Mouse (Mus musculus): Measurements from ENCODE around the gene Bcap31.
"Not testable (repeated sequence)": the region's sequence is repeated elsewhere in the genome, so short reads cannot be mapped to it uniquely, and the experiment has no call there.

The Bcap31 gene

GRCm38 (mm10) chrX:73716109-73716661 lies at the start of gene Bcap31, which contains the start of gene Abcd1:
Gene Bcap31 (minus strand): TSS chrX:73716175.
Gene Abcd1 (plus strand): TSS chrX:73716597.
- DNase-seq (ENCODE audit: low spot score) = peak; percentile 82

- DNase-seq (ENCODE audit: low spot score) = no peak
Observed at GRCm38 (mm10) chrX:73765311-73765710, 49.3 kb upstream of the Bcap31 start.

GRCm38 (mm10) chrX:73758611-73759290 lies 42.8 kb upstream of the Bcap31 start:
- DNase-seq (ENCODE audit: low spot score) = no peak

GRCm38 (mm10) chrX:73756334-73757140 lies 40.6 kb upstream of the Bcap31 start, which contains the start of gene Plxnb3:
Gene Plxnb3 (plus strand): TSS chrX:73757090.
- no peak for DNase-seq (ENCODE audit: low spot score)

- DNase-seq (ENCODE audit: low spot score) = no peak
Observed at GRCm38 (mm10) chrX:73748977-73749376, 33.0 kb upstream of the Bcap31 start.

GRCm38 (mm10) chrX:73744774-73745481 lies 29.0 kb upstream of the Bcap31 start:
- no peak for DNase-seq (ENCODE audit: low spot score)

GRCm38 (mm10) chrX:73739841-73740240 lies 23.9 kb upstream of the Bcap31 start:
- DNase-seq (ENCODE audit: low spot score) = not testable (repeated sequence)

- no peak for DNase-seq (ENCODE audit: low spot score)
Observed at GRCm38 (mm10) chrX:73739151-73739550, 23.2 kb upstream of the Bcap31 start.

- no peak for DNase-seq (ENCODE audit: low spot score)
Observed at GRCm38 (mm10) chrX:73738155-73738554, 22.2 kb upstream of the Bcap31 start.

GRCm38 (mm10) chrX:73730908-73731307 lies 14.9 kb upstream of the Bcap31 start:
- DNase-seq (ENCODE audit: low spot score) = no peak

- no peak for DNase-seq (ENCODE audit: low spot score)
Observed at GRCm38 (mm10) chrX:73718686-73719362, 2.8 kb upstream of the Bcap31 start.

GRCm38 (mm10) chrX:73718271-73718670 lies 2.3 kb upstream of the Bcap31 start:
- no peak for DNase-seq (ENCODE audit: low spot score)

GRCm38 (mm10) chrX:73717667-73718066 lies 1.7 kb upstream of the Bcap31 start:
- DNase-seq (ENCODE audit: low spot score) = no peak

- DNase-seq (ENCODE audit: low spot score) = no peak
Observed at GRCm38 (mm10) chrX:73716709-73717545, 952 bp upstream of the Bcap31 start.

- no peak for DNase-seq (ENCODE audit: low spot score)
Observed at GRCm38 (mm10) chrX:73715476-73716108, 383 bp downstream of the Bcap31 start.

GRCm38 (mm10) chrX:73700472-73700871 lies 15.5 kb downstream of the Bcap31 start:
- no peak for DNase-seq (ENCODE audit: low spot score)

- DNase-seq (ENCODE audit: low spot score) = no peak
Observed at GRCm38 (mm10) chrX:73690917-73691629, 24.9 kb downstream of the Bcap31 start.

- no peak for DNase-seq (ENCODE audit: low spot score)
Observed at GRCm38 (mm10) chrX:73685629-73686028, 30.3 kb downstream of the Bcap31 start.

- no peak for DNase-seq (ENCODE audit: low spot score)
Observed at GRCm38 (mm10) chrX:73684978-73685377, 31.0 kb downstream of the Bcap31 start.

- DNase-seq (ENCODE audit: low spot score) = no peak
Observed at GRCm38 (mm10) chrX:73684156-73684555, 31.8 kb downstream of the Bcap31 start.
